Mouse (Mus musculus) testis, adult 2 months (tissue): ENCODE measurements around the gene Atf6. TPM values are rescaled to one million over a fixed set of nuclear protein-coding genes. Genes with fewer than 3 reads are reported as not detected.

Source experiments
- H3K27ac ChIP-seq: fragments of 200-500 bp; 2 replicates; pipeline ENCODE4 v1.5.1; 2012; ENCODE audit warnings: low read depth, low read length; ENCODE audit not compliant: control insufficient read depth, insufficient read depth
- H3K27me3 ChIP-seq: fragments of 200-500 bp; 2 replicates; pipeline ENCODE4 v1.6.1; 2012; ENCODE audit warnings: mild to moderate bottlenecking, low read length, moderate library complexity; ENCODE audit not compliant: control insufficient read depth, insufficient read depth
- H3K36me3 ChIP-seq: fragments of 200-500 bp; 2 replicates; pipeline ENCODE4 v1.6.1; 2012; ENCODE audit warnings: mild to moderate bottlenecking, low read length; ENCODE audit not compliant: control insufficient read depth, insufficient read depth
- H3K4me1 ChIP-seq: fragments of 200-500 bp; 2 replicates; pipeline ENCODE4 v1.6.1; 2012; ENCODE audit warnings: low read length; ENCODE audit not compliant: control insufficient read depth, insufficient read depth
- H3K4me3 ChIP-seq: fragments of 200-500 bp; 2 replicates; pipeline ENCODE4 v1.5.1; 2012; ENCODE audit warnings: low read depth, mild to moderate bottlenecking, low read length, moderate library complexity, mixed read lengths; ENCODE audit not compliant: control insufficient read depth
- CTCF ChIP-seq: fragments of 200-500 bp; IDR thresholded peaks from 2 replicates; pipeline ENCODE4 v1.5.1; 2012; ENCODE audit warnings: low read depth, mild to moderate bottlenecking, inconsistent platforms, low read length, moderate library complexity; ENCODE audit not compliant: control insufficient read depth, insufficient read depth, insufficient replicate concordance
- POLR2A ChIP-seq: fragments of 200-500 bp; IDR thresholded peaks from 2 replicates; pipeline ENCODE4 v1.6.1; 2012; ENCODE audit warnings: low read depth, mild to moderate bottlenecking, inconsistent platforms, low read length, moderate library complexity; ENCODE audit not compliant: control insufficient read depth
- polyA plus RNA-seq: library from polyadenylated mRNA; depleted of rRNA; stranded (reverse); fragments of >200 nt; gene quantifications from 2 replicates; pipeline ENCODE4 v1.2.3, GENCODE M21; 2012

Atf6 gene
- polyA plus RNA-seq, 1 experiment: 6.3 TPM

- H3K4me1 ChIP-seq: peaks cover 10% of the 10 kb centered on the region
- H3K36me3 ChIP-seq: no peaks in the 10 kb centered on the region
- no peak overlapping the region for H3K27ac ChIP-seq
- H3K27me3 ChIP-seq: no peaks in the 10 kb centered on the region
- no peak for TF ChIP-seq CTCF
- no peak for TF ChIP-seq POLR2A
- H3K4me3 ChIP-seq: no peak overlapping the region
Measured at GRCm38 (mm10) chr1:170732596-170732890, 135.0 kb downstream of the Atf6 start.

- peaks cover 10% of the 10 kb centered on the region for H3K4me1 ChIP-seq
- TF ChIP-seq CTCF: no peak
- no peak for TF ChIP-seq POLR2A
Measured at GRCm38 (mm10) chr1:170731865-170732595, 135.5 kb downstream of the Atf6 start.

GRCm38 (mm10) chr1:170729267-170729962 is 138.2 kb downstream of the Atf6 start:
- 0 out of 2 replicates have a peak, but pooled peaks cover 3% of the 10 kb centered on the region for H3K4me1 ChIP-seq
- H3K27ac ChIP-seq: no peak overlapping the region
- no peak overlapping the region for H3K4me3 ChIP-seq
- TF ChIP-seq CTCF: no peak
- TF ChIP-seq POLR2A: no peak
- H3K36me3 ChIP-seq: no peaks in the 10 kb centered on the region
- H3K27me3 ChIP-seq: no peaks in the 10 kb centered on the region

More at GRCm38 (mm10) chr1:170731865-170732595, 135.5 kb downstream of the Atf6 start:
- no peaks in the 10 kb centered on the region for H3K36me3 ChIP-seq
- no peaks in the 10 kb centered on the region for H3K27me3 ChIP-seq
- no peak overlapping the region for H3K4me3 ChIP-seq
- no peak overlapping the region for H3K27ac ChIP-seq

- H3K4me3 ChIP-seq: no peak overlapping the region
- H3K36me3 ChIP-seq: no peaks in the 10 kb centered on the region
- H3K27ac ChIP-seq: no peak overlapping the region
- 0 out of 2 replicates have a peak, but pooled peaks cover 3% of the 10 kb centered on the region for H3K4me1 ChIP-seq
- H3K27me3 ChIP-seq: no peaks in the 10 kb centered on the region
- TF ChIP-seq POLR2A: no peak
- TF ChIP-seq CTCF: no peak
Measured at GRCm38 (mm10) chr1:170728524-170728923, 139.0 kb downstream of the Atf6 start.

GRCm38 (mm10) chr1:170721560-170721959 is 146.0 kb downstream of the Atf6 start:
- no peaks in the 10 kb centered on the region for H3K27me3 ChIP-seq
- no peaks in the 10 kb centered on the region for H3K36me3 ChIP-seq
- no peak overlapping the region for H3K4me3 ChIP-seq
- TF ChIP-seq CTCF (no peak), POLR2A (no peak)
- H3K4me1 ChIP-seq: no peaks in the 10 kb centered on the region
- H3K27ac ChIP-seq: no peak overlapping the region

- TF ChIP-seq POLR2A (no peak), CTCF (no peak)
- Histone ChIP-seq H3K36me3 (no peaks in the 10 kb centered on the region), H3K27me3 (no peaks in the 10 kb centered on the region), H3K27ac (no peak overlapping the region), H3K4me3 (no peak overlapping the region), H3K4me1 (no peaks in the 10 kb centered on the region)
Measured at GRCm38 (mm10) chr1:170718133-170718810, 149.3 kb downstream of the Atf6 start.

- Histone ChIP-seq H3K36me3 (no peaks in the 10 kb centered on the region), H3K27ac (no peak overlapping the region), H3K4me3 (no peak overlapping the region), H3K4me1 (no peaks in the 10 kb centered on the region), H3K27me3 (no peaks in the 10 kb centered on the region)
- no peak for TF ChIP-seq CTCF
- TF ChIP-seq POLR2A: no peak
Measured at GRCm38 (mm10) chr1:170717241-170717828, 150.2 kb downstream of the Atf6 start.
